Mouse (Mus musculus) embryonic facial prominence, embryonic 14.5 days (tissue): ENCODE data around the gene Cilp2. TPM values are rescaled to one million over a fixed set of nuclear protein-coding genes. Genes with fewer than 3 reads are reported as not detected.
A peak's percentile ranks its signal among the peaks of the same experiment; 100 is the strongest.

ENCODE experiments used
- ATAC-seq: fragments of 200-750 bp; cut with Nextera tagmentation; 2 replicates; pipeline ENCODE4 v1.8.0; 2017; ENCODE audit warnings: low read depth, moderate number of reproducible peaks, moderate TSS enrichment
- DNase-seq: peaks from one replicate; pipeline ENCODE4 v3.0.0-alpha.2; 2015; ENCODE audit warnings: low spot score
- H3K27ac ChIP-seq: fragments of 300-500 bp; sonication (generic); replicated peaks from 2 replicates; pipeline ENCODE4 v1.5.1; 2014; ENCODE audit warnings: low read depth, mild to moderate bottlenecking, low read length, moderate library complexity
- H3K27me3 ChIP-seq: fragments of 300-500 bp; sonication (generic); replicated peaks from 2 replicates; pipeline ENCODE4 v1.6.1; 2014; ENCODE audit warnings: low read length; ENCODE audit not compliant: control insufficient read depth, insufficient read depth
- H3K36me3 ChIP-seq: fragments of 300-500 bp; sonication (generic); 2 replicates; pipeline ENCODE4 v1.6.1; 2014; ENCODE audit warnings: low read length, mixed read lengths; ENCODE audit not compliant: control insufficient read depth, insufficient read depth
- H3K4me1 ChIP-seq: fragments of 300-500 bp; sonication (generic); 2 replicates; pipeline ENCODE4 v1.6.1; 2014; ENCODE audit warnings: antibody characterized with exemption, low read length; ENCODE audit not compliant: control insufficient read depth, insufficient read depth
- H3K4me2 ChIP-seq: fragments of 300-500 bp; sonication (generic); 2 replicates; pipeline ENCODE4 v1.6.1; 2014; ENCODE audit warnings: low read depth, mild to moderate bottlenecking, low read length, moderate library complexity, mixed read lengths
- H3K4me3 ChIP-seq: fragments of 300-500 bp; sonication (generic); 2 replicates; pipeline ENCODE4 v1.5.1; 2014; ENCODE audit warnings: low read depth, mild to moderate bottlenecking, low read length
- H3K9ac ChIP-seq: fragments of 300-500 bp; sonication (generic); 2 replicates; pipeline ENCODE4 v1.6.1; 2014; ENCODE audit warnings: low read depth, mild to moderate bottlenecking, low read length, moderate library complexity, mixed read lengths
- H3K9me3 ChIP-seq: fragments of 300-500 bp; sonication (generic); 2 replicates; pipeline ENCODE4 v1.6.1; 2016; ENCODE audit warnings: low read length; ENCODE audit not compliant: control insufficient read depth
- WGBS: fragments of 180-500 bp; shearing (Covaris S2); extraction: QIAGEN DNeasy Blood & Tissue Kit; methylation state at CpG from one replicate; pipeline ENCODE4 v1.1.7; 2014; 5-methylcytosine and 5-hydroxymethylcytosine counted together
- polyA plus RNA-seq: library from polyadenylated mRNA; unstranded; fragments of >200 nt; fragmentation: Nextera tagmentation; extraction: Ambion mirVana; gene quantifications from 2 replicates; pipeline ENCODE4 v1.2.1, GENCODE M21; 2014

Cilp2 gene
- polyA plus RNA-seq, 1 experiment from 2014 or later, result 1.3 TPM

GRCm38 (mm10) chr8:69894836-69895332, 7.4 kb upstream of the Cilp2 start:
- Histone ChIP-seq H3K4me1 (peaks cover 3% of the 10 kb centered on the region; the same call in 1 of the 2 replicates), H3K4me3 (no peak overlapping the region), H3K27ac (no peak overlapping the region), H3K4me2 (no peak overlapping the region), H3K9me3 (no peaks in the 10 kb centered on the region), H3K36me3 (peaks cover 38% of the 10 kb centered on the region; the same call in 1 of the 2 replicates), H3K27me3 (peaks cover 14% of the 10 kb centered on the region), H3K9ac (no peak overlapping the region)
- DNase-seq, result no peak
- WGBS, result 64% methylated on average over 6 of the region's 6 CpGs
- ATAC-seq, result no peak

- 33% methylated on average over 17 of the region's 17 CpGs for WGBS
- peaks cover 38% of the 10 kb centered on the region; the same call in 1 of the 2 replicates for H3K36me3 ChIP-seq
- no peak for ATAC-seq
Measured at GRCm38 (mm10) chr8:69893863-69894262, 6.4 kb upstream of the Cilp2 start.

GRCm38 (mm10) chr8:69890813-69891241, 3.3 kb upstream of the Cilp2 start:
- no peak overlapping the region for H3K27ac ChIP-seq
- H3K4me1 ChIP-seq, result peaks cover 11% of the 10 kb centered on the region; the same call in 1 of the 2 replicates
- ATAC-seq (no peak), DNase-seq (peak; percentile 36)
- peaks cover 21% of the 10 kb centered on the region; the same call in 1 of the 2 replicates for H3K36me3 ChIP-seq
- H3K4me2 ChIP-seq, result no peak overlapping the region
- H3K4me3 ChIP-seq, result no peak overlapping the region
- 41% methylated on average over 15 of the region's 19 CpGs for WGBS
- peaks cover 54% of the 10 kb centered on the region for H3K27me3 ChIP-seq
- no peak overlapping the region for H3K9ac ChIP-seq
- H3K9me3 ChIP-seq, result no peaks in the 10 kb centered on the region

More at GRCm38 (mm10) chr8:69893863-69894262, 6.4 kb upstream of the Cilp2 start:
- H3K27me3 ChIP-seq, result peaks cover 24% of the 10 kb centered on the region
- H3K9me3 ChIP-seq, result no peaks in the 10 kb centered on the region
- H3K4me1 ChIP-seq, result peaks cover 3% of the 10 kb centered on the region; the same call in 1 of the 2 replicates
- no peak overlapping the region for H3K4me3 ChIP-seq
- H3K9ac ChIP-seq, result no peak overlapping the region
- DNase-seq, result no peak
- H3K27ac ChIP-seq, result no peak overlapping the region
- no peak overlapping the region for H3K4me2 ChIP-seq

GRCm38 (mm10) chr8:69888902-69889301, 1.4 kb upstream of the Cilp2 start:
- DNase-seq, result no peak

GRCm38 (mm10) chr8:69888244-69888866, 868 bp upstream of the Cilp2 start:
- Histone ChIP-seq H3K4me1 (peaks cover 11% of the 10 kb centered on the region; the same call in 1 of the 2 replicates), H3K36me3 (peaks cover 13% of the 10 kb centered on the region; the same call in 1 of the 2 replicates), H3K27me3 (peaks cover 79% of the 10 kb centered on the region), H3K9ac (no peak overlapping the region), H3K9me3 (no peaks in the 10 kb centered on the region), H3K4me3 (peak overlapping the region; percentile 35), H3K27ac (no peak overlapping the region), H3K4me2 (peak overlapping the region; percentile 54)
- 5% methylated on average over 24 of the region's 24 CpGs for whole genome bisulfite sequencing
- DNase-seq, result no peak
- ATAC-seq, result no peak

More at GRCm38 (mm10) chr8:69888902-69889301, 1.4 kb upstream of the Cilp2 start:
- H3K27ac ChIP-seq, result no peak overlapping the region
- H3K4me3 ChIP-seq, result peak overlapping the region; percentile 35
- 1% methylated on average over 15 of the region's 32 CpGs for WGBS
- peak overlapping the region; percentile 54 for H3K4me2 ChIP-seq
- H3K36me3 ChIP-seq, result peaks cover 18% of the 10 kb centered on the region; the same call in 1 of the 2 replicates
- no peak for ATAC-seq
- no peaks in the 10 kb centered on the region for H3K9me3 ChIP-seq
- H3K27me3 ChIP-seq, result peaks cover 74% of the 10 kb centered on the region
- peaks cover 11% of the 10 kb centered on the region; the same call in 1 of the 2 replicates for H3K4me1 ChIP-seq
- H3K9ac ChIP-seq, result 0 out of 2 replicates have a peak overlapping the region, but pooled peaks have one; percentile 14

- ATAC-seq (no peak), DNase-seq (no peak)
- H3K36me3 ChIP-seq, result no peaks in the 10 kb centered on the region
- H3K27me3 ChIP-seq, result peaks cover 100% of the 10 kb centered on the region
- 59% methylated on average over 13 of the region's 13 CpGs for WGBS
- no peak overlapping the region for H3K27ac ChIP-seq
- peaks cover 15% of the 10 kb centered on the region; the same call in 1 of the 2 replicates for H3K4me1 ChIP-seq
- no peaks in the 10 kb centered on the region for H3K9me3 ChIP-seq
- no peak overlapping the region for H3K4me3 ChIP-seq
- no peak overlapping the region for H3K9ac ChIP-seq
- H3K4me2 ChIP-seq, result no peak overlapping the region
Measured at GRCm38 (mm10) chr8:69884141-69884540, 3.3 kb downstream of the Cilp2 start.

- WGBS, result 11% methylated on average over 24 of the region's 52 CpGs
- DNase-seq (no peak), ATAC-seq (no peak)
- Histone ChIP-seq H3K9ac (no peak overlapping the region; the same call in 1 of the 2 replicates), H3K4me1 (peaks cover 12% of the 10 kb centered on the region; the same call in 1 of the 2 replicates), H3K36me3 (no peaks in the 10 kb centered on the region), H3K4me2 (peak overlapping the region; percentile 61), H3K27ac (no peak overlapping the region), H3K9me3 (no peaks in the 10 kb centered on the region), H3K27me3 (peaks cover 93% of the 10 kb centered on the region), H3K4me3 (peak overlapping the region; percentile 44)
Measured at GRCm38 (mm10) chr8:69882833-69883600, 4.5 kb downstream of the Cilp2 start.

GRCm38 (mm10) chr8:69882021-69882756, 5.3 kb downstream of the Cilp2 start:
- H3K4me1 ChIP-seq, result peaks cover 4% of the 10 kb centered on the region; the same call in 1 of the 2 replicates
- H3K4me3 ChIP-seq, result peak overlapping the region; percentile 44
- ATAC-seq (peak; percentile 56), DNase-seq (peak; percentile 75)
- H3K27ac ChIP-seq, result no peak overlapping the region
- H3K9ac ChIP-seq, result peak overlapping the region; percentile 54
- H3K9me3 ChIP-seq, result no peaks in the 10 kb centered on the region
- WGBS, result 4% methylated on average over 35 of the region's 103 CpGs
- H3K36me3 ChIP-seq, result no peaks in the 10 kb centered on the region
- H3K27me3 ChIP-seq, result peaks cover 86% of the 10 kb centered on the region
- H3K4me2 ChIP-seq, result peak overlapping the region; percentile 61
